Mouse (Mus musculus): ENCODE measurements around the gene Lsm4.
A peak's percentile ranks its signal among the peaks of the same experiment; 100 is the strongest.

Lsm4 gene

GRCm38 (mm10) chr8:70673079-70673856 is at the start of gene Lsm4:
Gene Lsm4, plus strand, starts transcription at chr8:70673248.
- peak; percentile 98 for DNase-seq (ENCODE audit: low read depth, low spot score)

GRCm38 (mm10) chr8:70625104-70625503 is 47.9 kb upstream of the Lsm4 start:
- DNase-seq (ENCODE audit: low read depth, low spot score) = no peak

DNA sequence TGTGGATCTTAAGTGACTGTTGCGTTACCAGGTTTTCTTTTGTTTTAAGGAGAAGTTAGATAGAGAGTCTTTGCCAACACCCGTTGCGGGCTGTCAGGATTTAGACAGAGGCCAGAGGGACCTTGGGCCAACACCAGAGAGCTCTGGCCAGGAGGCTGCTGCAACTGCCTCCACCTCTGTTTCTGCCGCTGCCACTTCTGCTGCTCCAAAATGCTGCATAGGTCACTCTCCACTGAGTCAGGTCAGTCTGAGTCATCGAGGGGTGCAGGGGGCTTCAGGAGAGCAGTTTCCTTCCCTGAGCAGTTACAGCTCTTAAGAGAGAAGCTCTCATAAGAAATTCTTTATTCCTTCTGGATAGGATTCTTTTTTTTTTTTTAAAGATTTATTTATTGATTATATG is 46.0 kb upstream of the Lsm4 start:
- DNase-seq (ENCODE audit: low read depth, low spot score) = no peak

DNA sequence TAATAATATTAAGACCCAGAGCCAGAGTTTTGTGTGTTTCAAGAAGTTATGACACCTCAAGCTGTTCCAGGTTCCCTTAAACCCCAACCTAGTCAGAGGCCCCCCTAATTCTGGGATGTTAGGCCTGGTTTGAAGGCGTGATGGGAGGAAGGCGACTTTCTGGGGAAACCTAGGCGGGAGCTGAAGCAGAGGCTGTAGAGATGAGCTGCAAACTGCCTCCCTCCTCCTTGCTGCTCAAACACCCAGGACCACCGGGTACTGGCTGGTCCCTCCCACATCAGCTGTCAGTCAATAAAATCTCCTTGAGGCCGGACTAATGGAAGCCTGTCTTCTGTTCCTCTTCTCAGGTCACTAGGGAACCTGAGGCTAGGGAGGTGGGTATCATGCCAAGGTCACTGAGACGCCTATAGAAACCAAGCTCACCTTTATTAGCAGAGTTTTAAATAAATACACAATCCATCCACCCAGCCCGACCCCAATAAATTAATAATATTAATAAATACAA is 44.0 kb upstream of the Lsm4 start:
- no peak for DNase-seq (ENCODE audit: low read depth, low spot score)

GRCm38 (mm10) chr8:70629574-70630531 is 43.2 kb upstream of the Lsm4 start:
- peak; percentile 69 for DNase-seq (ENCODE audit: low read depth, low spot score)

- DNase-seq (ENCODE audit: low read depth, low spot score) = no peak
Measured at GRCm38 (mm10) chr8:70630532-70631381, 42.3 kb upstream of the Lsm4 start.

- no peak for DNase-seq (ENCODE audit: low read depth, low spot score)
Measured at GRCm38 (mm10) chr8:70631436-70631835, 41.6 kb upstream of the Lsm4 start.

GRCm38 (mm10) chr8:70632346-70632892 is 40.6 kb upstream of the Lsm4 start, which contains the start of gene Gdf15:
Gene Gdf15, minus strand, starts transcription at chr8:70632456.
- DNase-seq (ENCODE audit: low read depth, low spot score) = no peak

GRCm38 (mm10) chr8:70634066-70634465 is 39.0 kb upstream of the Lsm4 start:
- no peak for DNase-seq (ENCODE audit: low read depth, low spot score)

DNA sequence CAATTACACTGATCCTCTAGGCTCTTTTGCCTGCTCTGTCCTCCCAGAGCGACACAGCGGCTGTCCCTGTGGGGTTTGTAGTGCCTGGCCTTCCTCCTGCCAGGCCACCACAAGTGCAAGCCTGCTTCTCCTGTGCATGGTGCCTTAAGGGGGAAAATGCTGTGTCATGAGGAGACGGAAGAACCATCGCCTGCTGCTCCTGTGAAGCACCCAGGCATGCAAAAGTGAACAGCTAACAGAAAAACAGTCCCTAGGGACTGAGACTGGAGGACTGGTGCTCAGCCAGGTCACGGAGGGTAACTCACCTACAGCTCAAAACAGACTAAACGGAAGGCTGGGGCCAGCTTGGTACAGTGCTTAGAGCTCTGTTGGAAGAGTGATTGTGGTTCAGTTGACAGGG is 37.5 kb upstream of the Lsm4 start:
- no peak for DNase-seq (ENCODE audit: low read depth, low spot score)

GRCm38 (mm10) chr8:70636838-70637237 is 36.2 kb upstream of the Lsm4 start:
- no peak for DNase-seq (ENCODE audit: low read depth, low spot score)

GRCm38 (mm10) chr8:70638752-70639151 is 34.3 kb upstream of the Lsm4 start:
- no peak for DNase-seq (ENCODE audit: low read depth, low spot score)

GRCm38 (mm10) chr8:70643019-70643418 is 30.0 kb upstream of the Lsm4 start:
- no peak for DNase-seq (ENCODE audit: low read depth, low spot score)

DNA sequence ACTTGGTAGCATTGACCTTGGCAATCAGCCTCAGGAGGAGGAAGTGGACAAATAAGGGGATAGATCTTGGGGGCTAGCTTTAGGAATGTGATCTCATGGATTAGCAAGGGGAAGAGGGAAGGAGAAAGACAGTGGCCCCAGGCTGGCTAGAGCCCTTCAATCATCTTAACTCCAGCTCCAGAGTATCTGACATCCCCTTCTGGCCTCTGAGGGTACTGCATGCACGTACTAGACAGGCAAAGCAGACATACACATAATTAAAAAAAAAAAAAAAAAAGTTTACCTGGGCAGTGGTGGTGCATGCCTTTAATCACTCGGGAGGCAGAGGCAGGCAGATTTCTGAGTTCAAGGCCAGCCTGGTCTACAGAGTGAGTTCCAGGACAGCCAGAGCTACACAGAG is 29.0 kb upstream of the Lsm4 start:
- no peak for DNase-seq (ENCODE audit: low read depth, low spot score)

GRCm38 (mm10) chr8:70645501-70646224 is 27.4 kb upstream of the Lsm4 start:
- no peak for DNase-seq (ENCODE audit: low read depth, low spot score)

DNA sequence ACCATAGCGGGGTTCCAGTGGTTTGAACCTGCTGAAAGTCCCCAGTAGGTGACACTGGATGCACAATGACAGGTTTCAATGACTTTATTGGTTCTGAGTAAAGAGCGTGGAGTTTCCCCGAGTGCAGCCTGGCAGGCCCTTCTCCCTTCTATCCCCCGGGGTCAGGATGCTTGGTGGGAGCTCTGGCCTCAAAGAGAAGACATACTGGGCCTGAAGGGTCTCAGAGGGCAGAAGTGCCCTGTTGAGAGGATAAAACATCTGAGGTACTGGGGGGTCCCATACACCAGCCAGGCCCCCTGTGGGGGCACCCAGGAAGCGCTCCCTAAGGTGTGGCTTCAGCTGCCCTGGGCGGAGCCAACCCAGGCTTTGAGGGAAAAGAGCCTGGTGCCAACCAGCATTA is 26.7 kb upstream of the Lsm4 start:
- DNase-seq (ENCODE audit: low read depth, low spot score) = no peak

GRCm38 (mm10) chr8:70646775-70647174 is 26.3 kb upstream of the Lsm4 start:
- no peak for DNase-seq (ENCODE audit: low read depth, low spot score)

DNA sequence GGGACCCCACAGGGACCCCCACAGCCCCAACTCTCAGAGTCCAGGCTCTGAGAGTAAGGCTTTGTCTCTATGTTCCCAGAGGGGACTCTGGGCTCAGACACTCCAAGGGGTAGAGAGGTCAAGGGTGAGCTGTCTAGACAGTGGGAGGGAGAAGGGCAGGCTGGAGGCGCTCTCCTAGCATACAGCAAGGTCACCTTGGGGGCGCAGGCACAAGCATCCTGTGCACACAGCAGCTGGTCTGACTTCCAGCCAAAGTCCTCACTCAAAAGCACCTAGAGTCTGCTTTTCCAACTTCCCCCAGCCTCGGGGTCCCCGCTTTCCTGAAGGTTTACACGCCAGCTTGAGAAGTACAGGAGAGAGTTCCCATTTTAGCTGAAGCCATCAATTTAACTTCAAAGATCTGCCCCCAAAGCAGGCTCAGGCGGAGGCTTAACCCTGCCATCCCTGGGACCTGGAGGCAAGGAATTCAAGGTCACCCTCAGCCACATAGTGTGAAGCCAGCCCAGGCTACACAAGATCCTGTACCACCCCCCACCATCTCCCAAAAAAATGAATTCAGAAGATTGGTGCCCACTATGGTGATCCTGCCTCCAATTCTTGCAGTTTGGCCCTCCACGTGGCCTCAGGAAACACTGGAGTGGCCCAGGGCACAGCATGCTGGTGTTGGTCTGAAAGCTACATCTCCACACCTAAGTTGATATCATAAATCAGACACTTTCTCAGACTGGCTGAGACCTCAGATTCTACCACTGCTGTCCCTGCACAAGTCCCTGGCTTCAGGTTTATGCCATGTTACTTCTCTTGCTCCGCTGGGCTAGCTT is 25.5 kb upstream of the Lsm4 start:
- DNase-seq (ENCODE audit: low read depth, low spot score) = no peak

DNA sequence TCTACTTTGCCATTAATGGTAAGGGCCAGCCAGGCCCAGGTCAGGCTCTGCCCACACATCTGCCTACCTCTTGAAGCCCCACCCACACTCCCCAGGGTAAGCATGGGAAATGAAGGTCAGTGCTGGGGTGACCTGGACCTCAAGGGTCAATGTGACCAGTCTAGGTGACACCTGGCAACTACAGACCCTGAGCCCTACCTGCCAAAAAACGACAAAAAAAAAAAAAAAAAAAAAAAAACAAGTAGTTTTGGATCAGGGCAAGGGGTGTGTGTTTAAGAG is 24.9 kb upstream of the Lsm4 start:
- no peak for DNase-seq (ENCODE audit: low read depth, low spot score)

DNA sequence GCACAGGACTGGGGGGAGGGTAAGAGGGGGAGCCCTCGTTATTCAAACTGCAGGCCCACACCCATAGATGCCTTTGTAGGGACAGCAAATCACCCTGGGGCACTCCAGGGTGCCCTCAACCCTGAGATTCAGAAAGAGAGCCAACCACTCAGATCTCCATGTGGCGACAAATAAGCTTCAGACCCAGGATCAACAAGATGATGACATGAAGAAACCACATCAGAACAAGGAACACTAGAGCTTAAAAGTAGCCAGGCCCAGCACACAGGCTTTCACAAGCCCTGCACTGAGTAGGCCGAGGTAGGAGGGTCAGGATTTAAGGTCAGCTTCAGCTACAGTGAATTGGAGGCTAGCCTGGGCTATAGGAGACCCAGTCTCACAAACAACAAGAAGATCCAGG is 24.1 kb upstream of the Lsm4 start:
- no peak for DNase-seq (ENCODE audit: low read depth, low spot score)
